Mouse (Mus musculus): ENCODE data around the gene Scrn1.

GRCm38 (mm10) chr6:54508256-54508793, 58.0 kb downstream of the Scrn1 start:
- no peak for TF ChIP-seq CTCF (conservative IDR thresholded peaks at IDR 0.05; ENCODE audit: low read length)
- no peak for TF ChIP-seq POU5F1 (IDR thresholded peaks at IDR 0.05; ENCODE audit: borderline replicate concordance, low read length)
